Mouse (Mus musculus) gastrocnemius, postnatal 25 days (tissue): ENCODE results near the gene Pabpn1. TPM values are rescaled to one million over a fixed set of nuclear protein-coding genes. Genes with fewer than 3 reads are reported as not detected.

ENCODE experiments used
- DNase-seq: peaks from one replicate; pipeline ENCODE4 v3.0.0; 2022
- total RNA-seq, 2 experiments: library from RNA; stranded (reverse); gene quantifications; 1 replicate in 1 of 2; 2 replicates in 1 of 2; pipeline ENCODE4 v1.2.3; 2021

Gene Pabpn1
- total RNA-seq, 2 experiments from 2014 or later, result 47.1 to 52.7 TPM

GRCm38 (mm10) chr14:54893651-54894181 is 1.4 kb downstream of the Pabpn1 start:
- peak; percentile 99 for DNase-seq

- DNase-seq, result no peak
These were observed 2.2 kb downstream of the Pabpn1 start for GRCm38 (mm10) chr14:54894296-54895151.

GRCm38 (mm10) chr14:54897445-54897844 is 5.1 kb downstream of the Pabpn1 start:
- no peak for DNase-seq

GRCm38 (mm10) chr14:54900383-54900782 is 8.1 kb downstream of the Pabpn1 start:
- DNase-seq, result no peak

- DNase-seq, result no peak
These were observed 11.3 kb downstream of the Pabpn1 start for GRCm38 (mm10) chr14:54903641-54904040.

GRCm38 (mm10) chr14:54908682-54909081 is 16.4 kb downstream of the Pabpn1 start:
- no peak for DNase-seq

- DNase-seq, result no peak
These were observed 20.0 kb downstream of the Pabpn1 start for GRCm38 (mm10) chr14:54912109-54912850.

- DNase-seq, result peak; percentile 61
These were observed 20.6 kb downstream of the Pabpn1 start, which contains the start of gene Slc22a17 for GRCm38 (mm10) chr14:54912886-54913285. Slc22a17 (minus strand) TSS chr14:54913132.

GRCm38 (mm10) chr14:54913343-54913742 is 21.0 kb downstream of the Pabpn1 start:
- no peak for DNase-seq

GRCm38 (mm10) chr14:54920076-54920685 is 27.9 kb downstream of the Pabpn1 start:
- no peak for DNase-seq

- DNase-seq, result peak; percentile 66
These were observed 32.5 kb downstream of the Pabpn1 start for GRCm38 (mm10) chr14:54924641-54925348.

- peak; percentile 70 for DNase-seq
These were observed 33.3 kb downstream of the Pabpn1 start, which contains the start of gene Efs for GRCm38 (mm10) chr14:54925349-54926342. Efs (minus strand) TSS chr14:54926126.

GRCm38 (mm10) chr14:54926401-54927158 is 34.3 kb downstream of the Pabpn1 start:
- peak; percentile 64 for DNase-seq

- DNase-seq, result no peak
These were observed 35.0 kb downstream of the Pabpn1 start for GRCm38 (mm10) chr14:54927296-54927695.

- no peak for DNase-seq
These were observed 37.5 kb downstream of the Pabpn1 start for GRCm38 (mm10) chr14:54929801-54930200.

GRCm38 (mm10) chr14:54930431-54930830 is 38.1 kb downstream of the Pabpn1 start:
- no peak for DNase-seq

GRCm38 (mm10) chr14:54932645-54933150 is 40.4 kb downstream of the Pabpn1 start, which contains the start of gene Il25:
Il25 (plus strand) TSS chr14:54932695.
- DNase-seq, result no peak

GRCm38 (mm10) chr14:54935904-54936830 is 43.9 kb downstream of the Pabpn1 start, which contains the start of gene Cmtm5:
Cmtm5 (plus strand) TSS chr14:54936261.
- no peak for DNase-seq
